Mouse (Mus musculus) neural tube, embryonic 11.5 days (tissue): ENCODE measurements around the gene Fbxl22. TPM values are rescaled to one million over a fixed set of nuclear protein-coding genes. Genes with fewer than 3 reads are reported as not detected.

Source experiments
- polyA plus RNA-seq: library from polyadenylated mRNA; unstranded; fragments of >200 nt; fragmentation: Nextera tagmentation; extraction: Ambion mirVana; gene quantifications from 2 replicates; pipeline ENCODE4 v1.2.1, GENCODE M21; 2014

Gene Fbxl22
- polyA plus RNA-seq, 1 experiment from 2014 or later = 2.8 TPM

Other genes starting within 250 kb of the Fbxl22 start
- 37.6 and 38.2 TPM in 2 replicates for gene Herc1, start 164.1 kb downstream of the Fbxl22 start, polyA plus RNA-seq
- gene Usp3, start 78.5 kb upstream of the Fbxl22 start, polyA plus RNA-seq = 102 and 106 TPM in 2 replicates
- gene Car12, start 199.1 kb upstream of the Fbxl22 start, polyA plus RNA-seq = 0.17 and 0.65 TPM in 2 replicates